Mouse (Mus musculus) urinary bladder, postnatal 25 days (tissue): ENCODE data around the gene Srebf2.

ENCODE experiments used
- DNase-seq: peaks from one replicate; pipeline ENCODE4 v3.0.0; 2022; ENCODE audit warnings: low spot score

Srebf2 gene

GRCm38 (mm10) chr15:82182311-82182710 is 35.3 kb downstream of the Srebf2 start:
- DNase-seq: no peak

- DNase-seq: no peak
Measured at GRCm38 (mm10) chr15:82183596-82183995, 36.6 kb downstream of the Srebf2 start.

DNA sequence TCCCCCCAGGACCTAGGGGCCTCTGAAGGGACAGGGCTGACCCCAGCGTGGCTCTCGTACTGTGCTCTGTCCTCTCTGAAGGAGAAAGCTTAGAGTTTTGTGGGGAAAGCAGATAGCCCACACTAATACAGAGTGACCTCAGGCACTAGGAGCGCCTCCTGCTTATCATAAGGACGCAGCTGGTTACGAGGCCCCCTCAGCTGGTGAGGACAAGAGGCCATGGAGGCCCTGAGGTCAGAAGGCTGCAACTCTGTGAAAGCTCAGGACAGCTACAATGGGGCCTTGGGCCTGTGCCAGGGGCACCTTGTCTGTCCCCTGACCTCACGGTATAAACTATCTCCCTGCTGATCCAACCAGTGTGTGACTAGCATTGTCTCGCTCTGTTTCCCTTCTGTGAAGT is 37.2 kb downstream of the Srebf2 start:
- no peak for DNase-seq

GRCm38 (mm10) chr15:82184656-82185055 is 37.7 kb downstream of the Srebf2 start:
- no peak for DNase-seq

DNA sequence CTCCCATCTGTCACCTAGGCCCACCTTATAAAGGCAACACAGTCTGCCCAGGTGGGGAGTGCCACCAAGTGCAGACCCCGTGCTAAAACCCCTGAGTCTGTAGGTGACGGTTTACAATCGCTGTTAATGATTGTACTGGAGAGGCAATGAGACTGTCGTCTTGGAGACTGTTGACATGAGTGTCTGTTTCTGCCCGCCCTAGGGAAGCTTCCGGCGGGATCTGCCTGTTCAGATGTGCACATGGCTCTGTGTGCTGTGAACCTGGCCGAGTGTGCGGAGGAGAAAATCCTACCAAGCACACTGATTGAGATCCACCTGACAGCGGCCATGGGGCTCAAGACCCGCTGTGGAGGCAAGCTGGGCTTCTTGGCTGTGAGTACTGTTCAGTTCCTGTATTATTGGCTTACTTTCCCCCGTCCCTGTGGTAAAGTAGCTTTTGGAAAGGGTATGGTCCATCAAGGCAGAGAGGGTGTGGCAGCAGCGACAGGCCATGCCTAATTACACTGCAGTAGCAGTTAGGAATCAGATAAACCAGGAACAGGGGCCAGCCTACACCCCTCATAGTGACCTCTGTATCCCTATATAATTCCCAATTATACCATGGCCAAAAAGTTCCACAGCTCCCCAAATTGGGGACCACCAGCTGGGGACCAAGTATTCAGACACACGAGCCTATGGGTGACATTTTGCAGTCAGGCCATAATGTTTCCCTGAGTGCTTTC is 38.2 kb downstream of the Srebf2 start:
- no peak for DNase-seq

DNA sequence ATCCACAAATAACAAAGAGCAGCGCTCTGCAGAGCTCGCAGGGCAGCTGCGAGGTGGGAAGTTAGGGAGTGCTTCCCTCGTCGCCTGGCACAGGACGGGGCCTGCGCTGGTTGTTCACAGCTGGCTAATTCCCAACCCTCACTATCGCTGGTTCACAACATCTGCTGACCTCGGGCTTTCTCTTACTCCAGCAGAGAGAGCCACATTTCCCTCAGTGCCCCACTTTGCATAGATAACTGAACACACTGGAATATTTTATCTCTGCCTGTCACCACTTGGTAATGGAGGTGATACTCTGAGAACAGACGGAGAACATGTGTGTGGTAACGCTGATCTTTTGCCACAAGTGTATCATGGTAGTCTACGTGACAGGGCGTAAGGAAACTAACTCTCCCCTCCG is 39.1 kb downstream of the Srebf2 start:
- DNase-seq: no peak

- no peak for DNase-seq
Measured at GRCm38 (mm10) chr15:82186931-82187330, 40.0 kb downstream of the Srebf2 start.

- no peak for DNase-seq
Measured at GRCm38 (mm10) chr15:82187401-82187800, 40.4 kb downstream of the Srebf2 start.

- no peak for DNase-seq
Measured at GRCm38 (mm10) chr15:82187924-82188323, 40.9 kb downstream of the Srebf2 start.

GRCm38 (mm10) chr15:82188481-82189240 is 41.7 kb downstream of the Srebf2 start:
- DNase-seq: no peak

GRCm38 (mm10) chr15:82192617-82193016 is 45.6 kb downstream of the Srebf2 start:
- no peak for DNase-seq

GRCm38 (mm10) chr15:82196300-82196699 is 49.3 kb downstream of the Srebf2 start:
- DNase-seq: no peak

DNA sequence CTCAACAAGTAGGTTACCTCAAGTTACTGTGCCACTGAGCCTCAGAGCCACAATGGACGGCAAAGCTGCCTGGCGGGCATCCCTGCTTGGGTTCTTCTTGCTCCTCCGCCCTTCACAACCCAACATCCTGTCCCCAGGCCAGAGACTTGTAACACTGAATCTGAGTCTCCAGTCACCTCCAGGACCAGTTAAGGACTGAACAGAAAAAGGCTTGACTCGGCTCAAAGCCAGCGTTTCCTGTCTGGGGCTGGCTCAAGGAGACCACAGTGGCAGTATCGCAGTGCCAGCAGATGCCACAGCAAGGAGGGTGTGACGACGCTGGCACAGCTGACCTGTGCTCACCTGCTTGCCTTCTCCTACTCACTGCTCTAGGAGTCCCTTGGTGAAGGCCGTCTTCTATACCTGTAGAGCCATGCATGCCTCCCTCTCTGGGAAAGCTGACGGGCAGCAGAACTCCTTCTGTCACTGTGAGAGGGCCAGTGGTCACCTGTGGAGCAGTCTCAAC is 50.3 kb downstream of the Srebf2 start:
- DNase-seq: no peak

- no peak for DNase-seq
Measured at GRCm38 (mm10) chr15:82197937-82198336, 51.0 kb downstream of the Srebf2 start.

DNA sequence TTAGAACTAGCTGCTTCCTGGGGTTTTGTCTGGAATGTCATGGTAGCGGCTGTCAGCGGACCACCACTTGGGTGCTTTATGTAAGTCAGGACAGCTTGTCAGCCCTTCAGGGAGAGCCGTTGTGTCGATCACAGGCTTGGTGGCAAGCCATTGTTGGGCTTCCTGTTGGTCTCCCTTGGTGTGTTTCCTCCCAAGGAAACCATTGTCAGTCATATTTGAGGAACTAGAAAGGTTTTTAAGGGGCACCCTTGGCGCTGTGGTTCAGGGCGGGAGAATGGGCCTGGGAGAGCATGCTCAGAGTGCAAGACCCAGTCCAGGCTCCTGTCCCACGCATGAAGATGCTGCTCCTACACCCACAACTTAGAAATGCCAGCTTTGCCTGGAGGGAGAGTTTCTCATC is 51.4 kb downstream of the Srebf2 start:
- no peak for DNase-seq

- no peak for DNase-seq
Measured at GRCm38 (mm10) chr15:82199546-82199945, 52.6 kb downstream of the Srebf2 start.

DNA sequence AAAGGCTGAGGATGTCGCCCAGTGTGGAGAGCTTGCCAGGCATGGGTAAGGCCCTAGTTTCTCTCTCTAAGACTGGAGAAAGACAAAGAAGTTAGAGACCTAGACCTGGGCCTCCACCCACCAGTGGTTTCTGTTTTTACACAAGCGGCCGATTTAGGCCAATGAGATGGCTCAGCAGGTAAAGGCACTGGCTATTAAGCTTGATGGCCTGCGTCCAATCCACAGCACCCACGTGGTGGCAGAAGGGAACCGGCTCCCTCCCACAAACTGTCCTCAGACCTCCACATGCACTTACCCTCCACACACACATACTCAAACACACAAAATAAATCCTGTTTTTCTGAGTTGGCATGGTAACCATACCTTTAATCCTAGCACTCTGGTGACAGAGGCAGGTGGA is 55.1 kb downstream of the Srebf2 start:
- DNase-seq: no peak

DNA sequence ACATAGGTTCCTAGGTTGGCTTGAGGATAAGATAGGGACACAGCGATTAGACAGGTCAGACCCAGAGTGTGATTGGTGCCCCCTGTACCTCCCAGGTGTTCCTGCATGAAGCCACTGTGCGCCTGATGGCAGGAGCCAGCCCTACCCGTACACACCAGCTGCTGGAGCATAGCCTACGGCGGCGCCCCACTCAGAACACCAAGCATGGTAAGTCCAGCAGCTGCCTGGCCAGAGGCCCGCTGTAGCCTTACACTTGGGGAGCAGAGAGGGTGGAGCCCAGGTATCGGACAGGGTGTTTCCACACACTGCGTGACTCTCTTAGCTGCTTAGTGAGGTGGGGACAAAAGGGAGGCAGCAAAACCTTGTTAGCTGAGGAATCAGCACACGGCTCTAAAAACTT is 56.1 kb downstream of the Srebf2 start:
- DNase-seq: no peak

DNA sequence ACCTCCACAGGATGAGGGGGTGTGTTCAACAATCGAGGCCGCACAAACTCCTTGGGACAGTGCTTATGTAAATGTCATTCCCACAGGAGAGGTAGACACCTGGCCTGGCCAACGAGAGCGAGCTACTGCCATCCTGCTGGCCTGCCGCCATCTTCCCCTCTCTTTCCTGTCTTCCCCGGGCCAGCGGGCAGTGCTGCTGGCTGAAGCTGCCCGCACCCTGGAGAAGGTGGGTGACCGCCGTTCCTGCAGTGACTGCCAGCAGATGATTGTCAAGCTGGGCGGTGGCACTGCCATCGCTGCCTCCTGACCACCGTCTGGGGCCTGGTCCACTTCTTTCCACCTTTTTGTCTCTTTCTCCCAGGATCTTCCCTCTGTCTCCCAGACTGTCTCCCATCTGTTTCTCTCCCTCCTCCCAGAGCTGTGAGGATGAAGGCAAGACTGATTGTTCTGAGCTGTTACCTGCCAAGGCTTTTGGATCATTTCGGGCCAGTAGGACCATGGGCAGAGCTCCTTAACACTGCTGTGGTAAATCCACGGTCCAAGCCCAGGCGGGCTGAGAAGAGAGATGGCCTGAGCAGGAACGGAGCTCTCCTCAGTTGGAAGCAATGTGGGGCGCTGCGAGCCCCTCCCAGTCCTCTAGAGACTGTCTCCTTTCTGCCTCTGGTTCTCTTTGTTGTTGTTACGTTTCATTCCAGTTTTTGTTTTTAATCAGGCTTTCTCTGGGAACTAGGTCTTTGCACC is 56.8 kb downstream of the Srebf2 start:
- no peak for DNase-seq

DNA sequence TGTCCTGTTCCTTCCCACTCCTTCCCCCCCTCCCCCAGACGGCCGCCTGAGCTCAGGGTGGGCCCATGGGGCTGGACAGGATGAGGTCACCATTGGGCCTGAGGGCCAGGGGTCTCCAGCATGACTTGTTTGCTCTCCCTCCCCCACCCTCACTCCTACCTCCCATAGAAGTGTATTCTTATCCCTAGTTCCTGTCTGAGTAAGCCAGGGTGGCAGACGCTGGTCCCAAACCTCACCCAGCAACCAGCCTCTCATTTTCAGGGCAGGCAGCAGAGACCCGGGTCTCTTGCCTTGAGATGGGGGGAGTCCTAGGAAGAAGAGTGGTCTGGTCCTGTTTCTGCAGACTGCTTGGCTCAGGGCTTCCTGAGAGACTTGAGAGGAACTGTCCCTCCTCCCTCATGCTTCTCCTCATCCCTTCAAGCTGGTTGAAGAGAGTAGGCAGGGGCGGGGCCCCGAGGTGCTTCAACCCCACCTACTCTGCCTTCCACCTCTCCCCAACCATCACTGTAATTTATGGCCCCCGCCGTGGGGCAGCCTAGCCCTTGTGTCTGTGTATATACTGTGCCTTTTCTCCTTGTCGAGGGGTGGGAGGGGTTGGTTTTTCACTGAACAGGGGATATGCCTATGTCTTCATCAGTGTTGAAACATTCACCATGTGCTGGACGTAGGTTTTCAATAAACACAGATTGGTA is 57.8 kb downstream of the Srebf2 start:
- DNase-seq: no peak

- DNase-seq: peak; percentile 48
Measured at GRCm38 (mm10) chr15:82206365-82207104, 59.6 kb downstream of the Srebf2 start.

- no peak for DNase-seq
Measured at GRCm38 (mm10) chr15:82207105-82207459, 60.1 kb downstream of the Srebf2 start.
